Mouse (Mus musculus) G1E (cell line): ENCODE data around the gene Zfp423.

Source experiments
- CTCF ChIP-seq: IDR thresholded peaks from 2 replicates; pipeline ENCODE4 v1.5.1; 2012; ENCODE audit warnings: low read depth, low read length, inconsistent platforms, mixed read lengths
- POLR2AphosphoS5 ChIP-seq: IDR thresholded peaks from 2 replicates; pipeline ENCODE4 v1.6.1; 2012; ENCODE audit warnings: low read depth, low read length, inconsistent platforms; ENCODE audit not compliant: insufficient replicate concordance

- no peak for TF ChIP-seq CTCF
- no peak for TF ChIP-seq POLR2AphosphoS5
These were observed 47.4 kb upstream of the Zfp423 start for GRCm38 (mm10) chr8:88006811-88007210.
